Mouse (Mus musculus): ENCODE measurements around the gene Lrtm2.
"Not testable (repeated sequence)": the region's sequence is repeated elsewhere in the genome, so short reads cannot be mapped to it uniquely, and the experiment has no call there.

The Lrtm2 gene

GRCm38 (mm10) chr6:119330506-119330905 lies at the start of gene Lrtm2:
Gene Lrtm2 (minus strand): TSS chr6:119330766.
- peak; percentile 24 for DNase-seq (ENCODE audit: low read depth, low spot score)

GRCm38 (mm10) chr6:119378631-119379030 lies 48.1 kb upstream of the Lrtm2 start:
- no peak for DNase-seq (ENCODE audit: low read depth, low spot score)

DNA sequence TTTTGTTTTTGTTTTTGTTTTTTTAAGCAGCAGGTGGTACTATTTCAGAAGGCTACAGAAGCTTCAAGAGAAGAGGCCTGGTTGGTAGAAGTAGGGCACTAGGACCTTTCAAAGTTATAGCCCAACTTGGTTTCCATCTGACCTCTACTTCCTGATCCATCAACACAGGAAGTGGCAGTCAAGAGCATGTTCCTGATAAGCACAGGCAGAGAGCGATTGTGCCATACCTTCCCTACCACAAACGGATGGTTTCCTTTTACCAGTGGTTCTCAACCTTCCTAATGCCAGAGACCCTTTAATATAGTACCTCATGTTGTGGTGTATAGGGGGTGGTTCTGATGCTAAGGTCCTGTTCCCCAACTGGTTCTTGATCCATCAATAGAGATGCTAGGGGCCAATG lies 47.0 kb upstream of the Lrtm2 start:
- DNase-seq (ENCODE audit: low read depth, low spot score), result peak; percentile 57

DNA sequence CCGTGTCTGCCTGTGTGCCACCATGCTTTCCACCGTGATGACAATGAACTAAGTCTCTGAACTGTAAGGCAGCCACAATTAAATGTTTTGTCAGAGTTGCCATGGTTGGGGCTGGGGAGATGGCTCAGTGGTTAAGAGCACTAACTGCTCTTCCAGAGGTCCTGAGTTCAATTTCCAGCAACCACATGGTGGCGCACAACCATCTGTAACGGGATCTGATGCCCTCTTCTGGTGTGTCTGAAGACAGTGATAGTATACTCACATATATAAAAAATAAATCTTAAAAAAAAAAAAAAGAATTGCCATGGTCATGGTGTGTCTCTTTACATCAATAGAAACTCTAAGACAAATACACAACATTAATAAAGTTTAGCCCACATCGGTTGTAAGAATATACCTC lies 44.5 kb upstream of the Lrtm2 start:
- no peak for DNase-seq (ENCODE audit: low read depth, low spot score)

DNA sequence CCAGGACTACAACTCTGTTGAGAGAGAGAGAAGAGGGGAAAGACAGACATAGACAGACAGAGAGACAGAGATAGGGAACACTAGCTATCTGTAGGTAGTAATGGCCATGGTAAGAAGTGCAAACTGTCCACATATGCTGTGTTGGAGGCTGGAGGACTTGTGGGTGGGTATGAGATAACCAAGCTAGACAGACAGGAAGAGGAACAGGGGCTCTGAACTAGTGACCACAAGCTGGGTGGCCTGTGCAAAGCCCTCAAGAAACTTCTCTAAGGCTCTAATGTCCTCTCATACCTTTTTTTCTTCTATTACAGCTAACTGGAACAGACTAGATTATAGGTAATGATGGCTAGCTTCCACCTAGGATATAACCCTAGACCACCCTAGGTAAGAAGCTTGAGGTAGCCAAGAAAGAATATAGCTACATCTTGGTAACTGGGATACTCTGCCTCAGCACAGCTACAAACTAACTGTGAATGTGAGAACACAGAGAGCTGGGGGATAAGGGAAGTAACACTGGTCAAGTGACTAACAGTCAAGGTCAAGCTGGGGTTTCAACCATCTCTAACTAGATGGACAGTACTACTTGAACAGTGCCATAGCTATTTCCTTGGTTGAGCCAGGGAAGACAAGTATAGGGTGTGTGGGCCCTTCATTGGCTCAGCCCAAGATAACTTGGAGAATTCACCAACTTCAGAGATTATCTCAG lies 42.6 kb upstream of the Lrtm2 start:
- no peak for DNase-seq (ENCODE audit: low read depth, low spot score)

GRCm38 (mm10) chr6:119372237-119372636 lies 41.7 kb upstream of the Lrtm2 start:
- no peak for DNase-seq (ENCODE audit: low read depth, low spot score)

GRCm38 (mm10) chr6:119371624-119372023 lies 41.1 kb upstream of the Lrtm2 start:
- DNase-seq (ENCODE audit: low read depth, low spot score), result peak; percentile 28

DNA sequence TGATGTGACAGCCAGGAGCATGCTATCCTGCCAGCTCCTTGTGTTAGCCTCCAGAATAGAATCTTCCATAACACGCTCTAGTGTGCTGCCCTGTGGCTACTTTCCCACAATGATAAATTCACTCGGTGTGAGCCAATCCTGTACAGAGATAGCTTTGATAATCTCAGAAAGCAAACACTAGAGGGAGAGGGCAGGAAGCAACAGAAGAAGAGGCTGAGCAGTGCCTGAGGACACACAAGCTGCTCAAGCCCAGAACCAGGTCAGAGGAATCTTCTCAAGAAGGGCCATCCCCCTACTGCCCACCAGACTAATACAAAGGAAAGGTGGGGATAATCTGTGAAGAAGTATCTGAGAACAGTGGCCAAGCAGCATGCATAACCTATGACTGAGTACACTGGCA lies 36.8 kb upstream of the Lrtm2 start:
- no peak for DNase-seq (ENCODE audit: low read depth, low spot score)

DNA sequence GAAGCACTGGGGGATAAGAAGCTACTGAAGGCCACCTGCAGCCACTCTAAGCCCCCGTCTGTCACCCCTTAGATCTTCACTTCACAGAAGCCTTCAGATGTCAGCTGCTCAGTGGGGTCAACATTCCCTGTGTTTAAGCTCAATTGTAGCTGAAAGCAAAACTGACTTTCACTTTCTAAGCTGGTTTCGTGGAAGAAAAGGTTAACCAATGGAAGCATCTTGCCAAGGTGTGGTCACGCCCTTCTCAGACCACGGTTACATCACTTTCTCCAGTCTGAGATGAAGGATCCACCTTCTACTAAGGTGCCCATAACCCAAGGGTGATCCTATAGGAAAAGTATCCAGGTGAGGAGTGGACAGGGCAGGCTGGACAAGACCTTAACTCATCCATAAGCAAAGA lies 36.2 kb upstream of the Lrtm2 start:
- DNase-seq (ENCODE audit: low read depth, low spot score), result not testable (repeated sequence)

GRCm38 (mm10) chr6:119363593-119363992 lies 33.0 kb upstream of the Lrtm2 start:
- no peak for DNase-seq (ENCODE audit: low read depth, low spot score)

DNA sequence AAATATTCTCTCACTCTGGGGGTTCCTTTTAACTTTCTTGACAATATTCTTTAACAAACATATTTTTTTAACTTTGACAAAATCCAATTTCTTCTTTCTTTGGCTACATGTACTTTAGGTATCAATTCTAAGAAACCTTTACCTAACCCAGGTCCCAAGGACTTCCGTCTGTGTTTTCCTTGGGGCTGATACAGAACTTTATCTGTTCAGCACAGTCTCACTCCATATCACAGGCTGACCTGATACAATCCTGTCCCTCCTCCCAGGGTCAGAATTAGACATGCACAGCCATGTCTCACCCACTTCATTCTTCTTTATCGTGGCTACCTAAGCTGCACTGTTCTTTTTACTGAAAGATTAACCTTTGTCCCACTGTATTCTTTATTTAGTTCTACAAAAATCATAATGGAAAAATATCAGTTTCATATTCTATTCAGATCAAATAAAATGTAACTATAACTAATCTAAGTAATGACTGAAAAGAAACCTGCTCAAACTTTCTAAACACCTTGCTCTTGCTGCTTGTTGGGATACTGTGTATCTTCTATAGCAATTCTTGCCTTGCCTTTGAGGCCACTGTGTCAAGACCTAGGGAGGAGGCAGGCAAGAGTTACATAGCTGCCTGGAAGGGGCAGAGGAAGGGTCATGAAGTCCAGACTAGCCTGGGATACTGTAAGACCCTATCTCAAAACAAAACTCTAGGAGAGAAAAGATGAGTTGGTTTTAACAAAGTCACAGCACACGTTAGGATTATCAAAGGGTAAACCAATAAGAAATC lies 30.5 kb upstream of the Lrtm2 start:
- no peak for DNase-seq (ENCODE audit: low read depth, low spot score)

- DNase-seq (ENCODE audit: low read depth, low spot score), result not testable (repeated sequence)
Observed at GRCm38 (mm10) chr6:119360250-119360649, 29.7 kb upstream of the Lrtm2 start.

DNA sequence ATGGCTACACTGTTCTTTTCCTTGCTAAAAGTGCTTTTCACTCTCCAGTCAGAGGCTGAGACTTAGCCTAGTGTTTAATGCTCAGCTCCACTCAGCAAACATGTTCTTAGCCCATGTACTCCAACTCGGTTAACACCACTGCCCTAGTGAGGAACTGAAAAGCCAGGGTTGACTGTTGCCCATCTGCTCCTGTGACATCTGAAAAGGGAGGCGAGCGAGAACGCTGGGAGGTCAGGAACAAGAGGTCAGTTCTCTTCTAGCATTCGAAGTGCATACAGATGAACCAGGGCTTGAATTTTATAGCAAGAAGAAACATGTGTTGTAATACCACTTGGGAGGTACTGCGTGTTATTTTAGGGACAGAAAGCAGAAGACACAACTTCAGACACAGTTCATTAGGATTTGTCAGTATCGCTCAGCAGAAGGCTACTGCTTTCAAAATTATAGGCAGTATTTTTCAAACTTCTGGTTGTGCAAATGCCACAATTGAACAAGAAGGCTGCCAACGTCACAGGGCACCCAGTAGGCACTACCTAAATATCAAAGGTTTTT lies 27.5 kb upstream of the Lrtm2 start:
- no peak for DNase-seq (ENCODE audit: low read depth, low spot score)

- DNase-seq (ENCODE audit: low read depth, low spot score), result no peak
Observed at GRCm38 (mm10) chr6:119352501-119352900, 21.9 kb upstream of the Lrtm2 start.

DNA sequence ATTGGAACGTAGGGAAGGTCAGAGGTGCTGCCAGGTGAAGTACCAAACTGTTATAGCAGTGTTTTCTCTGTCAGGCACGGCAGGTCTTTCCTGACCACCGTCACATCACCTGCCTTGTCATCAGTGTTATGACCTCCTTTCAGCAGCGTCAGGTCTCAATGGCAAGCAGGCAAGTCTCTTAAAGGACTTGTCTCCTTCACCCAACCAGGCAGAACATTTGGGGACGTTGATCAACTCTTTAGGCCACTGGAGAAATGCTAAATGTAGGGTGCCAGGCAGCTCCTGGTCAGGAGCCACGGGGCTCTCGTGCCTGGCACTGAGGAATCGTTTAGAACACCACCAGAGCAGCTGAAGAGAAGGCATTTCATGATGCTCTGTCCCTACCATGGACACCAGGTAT lies 21.1 kb upstream of the Lrtm2 start:
- no peak for DNase-seq (ENCODE audit: low read depth, low spot score)

GRCm38 (mm10) chr6:119350703-119351198 lies 20.2 kb upstream of the Lrtm2 start:
- no peak for DNase-seq (ENCODE audit: low read depth, low spot score)

DNA sequence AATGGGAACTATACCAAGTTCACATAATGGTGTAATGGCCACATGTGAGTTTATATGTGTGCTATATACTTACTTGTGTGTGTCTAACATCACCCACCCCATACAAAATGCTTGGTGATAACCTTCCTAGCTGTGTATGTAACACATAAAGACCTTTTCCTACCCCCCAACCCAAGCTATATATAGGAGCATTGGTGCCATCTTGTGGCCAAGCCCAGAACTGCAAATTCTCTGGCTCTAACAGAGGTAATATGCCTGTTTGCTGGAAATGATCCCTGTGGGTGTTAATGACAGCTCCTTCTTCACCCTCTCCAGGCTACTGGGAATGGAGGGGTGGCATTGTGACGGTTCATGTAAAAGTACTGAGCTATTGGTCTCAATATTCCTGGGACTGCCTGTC lies 17.7 kb upstream of the Lrtm2 start:
- DNase-seq (ENCODE audit: low read depth, low spot score), result peak; percentile 83

DNA sequence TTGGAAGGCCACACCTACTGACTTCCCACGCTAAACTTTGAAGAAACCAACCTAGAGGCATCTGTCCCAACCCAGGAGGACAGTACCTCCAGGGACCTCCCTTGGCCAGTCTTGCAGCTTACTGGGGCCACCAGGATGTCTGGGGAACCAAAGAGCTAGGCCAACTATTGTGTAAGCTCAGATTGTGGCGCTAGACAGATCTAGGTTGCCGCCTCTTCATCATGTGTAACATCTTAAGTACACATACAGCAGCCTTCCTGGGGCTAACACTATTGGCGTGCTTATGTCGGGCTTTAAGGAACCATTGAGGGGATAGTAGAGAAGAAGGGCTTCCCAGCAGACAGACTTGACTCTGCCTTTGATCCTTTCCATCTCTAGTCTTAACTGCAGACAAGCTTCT lies 17.2 kb upstream of the Lrtm2 start:
- no peak for DNase-seq (ENCODE audit: low read depth, low spot score)

DNA sequence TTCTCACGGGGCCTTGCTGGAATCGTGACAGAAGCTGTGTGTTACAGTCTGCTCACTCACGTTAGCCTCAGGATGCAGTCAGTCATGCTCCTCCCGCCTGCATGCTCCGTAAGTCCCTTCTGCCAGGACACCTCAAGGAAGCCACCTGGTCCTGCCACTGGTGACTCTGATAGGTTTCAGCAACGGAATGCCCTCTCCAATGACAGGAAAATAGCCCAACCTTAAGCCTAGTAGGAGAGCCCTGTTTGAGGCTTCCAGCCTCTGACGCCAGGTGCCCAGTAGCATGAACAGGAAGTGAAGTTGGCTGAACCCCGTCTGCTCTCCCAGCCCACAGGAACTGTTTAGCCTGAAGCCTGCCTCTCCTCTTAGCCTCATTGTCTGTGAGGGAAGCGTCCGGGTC lies 15.7 kb upstream of the Lrtm2 start:
- DNase-seq (ENCODE audit: low read depth, low spot score), result no peak

- no peak for DNase-seq (ENCODE audit: low read depth, low spot score)
Observed at GRCm38 (mm10) chr6:119341409-119341808, 10.8 kb upstream of the Lrtm2 start.

DNA sequence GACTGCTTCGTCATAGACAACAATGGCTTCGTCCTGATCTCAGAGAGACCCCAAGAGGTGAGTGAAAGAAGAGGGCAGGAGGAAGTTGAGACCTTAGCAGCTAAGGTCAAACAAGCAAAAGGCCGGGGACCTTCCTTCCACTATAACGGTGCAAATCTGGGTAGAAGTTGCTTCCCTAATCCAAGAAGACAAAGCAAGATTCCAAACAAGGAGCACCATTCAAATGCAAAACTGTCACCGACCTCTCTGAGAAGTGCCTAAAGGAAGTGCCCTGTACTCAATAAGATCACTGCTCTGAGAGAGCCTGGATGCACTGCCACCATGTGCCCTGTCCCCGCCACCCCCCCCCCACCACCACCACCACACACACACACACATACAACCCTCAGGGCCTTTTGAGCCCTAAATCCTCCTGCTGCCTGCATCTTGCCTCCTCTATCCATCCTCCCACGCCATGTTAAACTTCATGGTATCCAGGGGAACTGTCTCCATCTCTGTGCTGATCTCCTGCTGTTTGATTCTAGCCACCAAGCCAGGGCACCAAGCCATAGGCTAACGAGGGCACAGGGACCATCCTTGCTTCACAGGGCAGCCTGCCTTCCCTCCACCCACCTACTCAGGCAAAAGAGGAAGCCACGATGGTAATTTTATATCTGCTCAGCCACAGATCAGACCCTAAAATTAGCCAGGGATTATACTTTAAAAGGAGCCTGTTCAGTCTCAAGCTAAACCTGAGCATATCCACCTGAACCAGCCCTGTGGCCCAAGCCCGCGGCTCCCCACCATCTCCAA lies 7.8 kb upstream of the Lrtm2 start:
- DNase-seq (ENCODE audit: low read depth, low spot score), result no peak

DNA sequence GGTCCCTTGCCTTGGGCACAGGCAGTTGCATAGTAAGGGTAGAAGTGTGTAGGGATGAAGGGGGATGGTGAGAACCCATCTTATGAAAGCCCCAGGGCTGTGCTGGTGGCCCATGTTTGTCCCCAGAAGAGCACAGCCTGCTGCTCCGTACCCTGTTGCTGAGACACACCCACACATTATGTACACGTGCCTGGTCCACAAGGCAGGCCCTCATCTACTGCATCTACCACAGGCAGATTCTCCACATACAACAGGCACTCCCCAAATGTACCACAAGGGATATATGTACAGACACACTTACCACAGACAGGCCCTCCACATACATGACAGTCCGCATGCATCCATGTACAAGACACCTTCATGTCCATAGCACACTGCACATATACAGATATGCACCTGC lies 6.7 kb upstream of the Lrtm2 start:
- DNase-seq (ENCODE audit: low read depth, low spot score), result peak; percentile 17
